8 mouse cellular contexts compared by ENCODE assay signal in genomic region chr8:105851651-105852143, GRCm38 (mm10). TPM values are rescaled to one million over a fixed set of nuclear protein-coding genes. Genes with fewer than 3 reads are reported as not detected.
A peak's percentile ranks its signal among the peaks of the same experiment; 100 is the strongest.
DNase-seq lines count a peak whose midpoint lies in the region; ATAC-seq and TF ChIP-seq lines count a peak whose summit lies in the region.

No protein-coding gene starts in this region.

- TF ChIP-seq CTCF in heart, postnatal 0 days (IDR thresholded peaks at IDR 0.05; ENCODE audit: low read depth): no peak

- H3K27ac ChIP-seq in forebrain, embryonic 12.5 days: peak overlapping the region; percentile 20; the same call in 1 of the 2 replicates
- H3K27ac ChIP-seq in heart, postnatal 0 days (ENCODE audit: low read depth): peak overlapping the region; percentile 40
- peak overlapping the region; percentile 89 for H3K27ac ChIP-seq in liver, embryonic 16.5 days (ENCODE audit: low read length)
- no peak overlapping the region for H3K27ac ChIP-seq in neural tube, embryonic 12.5 days

- H3K9ac ChIP-seq in forebrain, embryonic 12.5 days: peak overlapping the region; percentile 77
- peak overlapping the region; percentile 70 for H3K9ac ChIP-seq in heart, postnatal 0 days (replicated peaks; ENCODE audit: low read depth, low read length)
- peak overlapping the region; percentile 84 for H3K9ac ChIP-seq in liver, embryonic 16.5 days (ENCODE audit: low read depth, low read length)
- H3K9ac ChIP-seq in neural tube, embryonic 12.5 days: peak overlapping the region; percentile 72

- peak; percentile 83 for ATAC-seq in forebrain, embryonic 12.5 days (ENCODE audit: low FRiP score)
- ATAC-seq in heart, postnatal 0 days (ENCODE audit: insufficient read depth, low read depth): peak; percentile 65
- peak; percentile 70 for ATAC-seq in liver, embryonic 16.5 days (ENCODE audit: low read depth)
- ATAC-seq in neural tube, embryonic 12.5 days (ENCODE audit: low FRiP score, low read depth): peak; percentile 49

- no peaks in the 10 kb centered on the region for H3K9me3 ChIP-seq in forebrain, embryonic 12.5 days
- no peaks in the 10 kb centered on the region for H3K9me3 ChIP-seq in heart, postnatal 0 days (replicated peaks; ENCODE audit: control insufficient read depth, low read length)
- no peaks in the 10 kb centered on the region for H3K9me3 ChIP-seq in liver, embryonic 16.5 days (replicated peaks; ENCODE audit: control insufficient read depth, low read length)
- H3K9me3 ChIP-seq in neural tube, embryonic 12.5 days: no peaks in the 10 kb centered on the region

- TF ChIP-seq EP300 in heart, postnatal 0 days (IDR thresholded peaks at IDR 0.05; ENCODE audit: low read depth): peak; percentile 37; the same call in 1 of the 2 replicates

- peaks cover 23% of the 10 kb centered on the region for H3K4me1 ChIP-seq in forebrain, embryonic 12.5 days
- peaks cover 18% of the 10 kb centered on the region for H3K4me1 ChIP-seq in heart, postnatal 0 days (ENCODE audit: control insufficient read depth, insufficient read depth)
- H3K4me1 ChIP-seq in liver, embryonic 16.5 days (ENCODE audit: control insufficient read depth, low read depth, low read length): peaks cover 22% of the 10 kb centered on the region
- H3K4me1 ChIP-seq in neural tube, embryonic 12.5 days: peaks cover 20% of the 10 kb centered on the region

- DNase-seq in ES-CJ7 (ENCODE audit: low read depth, low spot score): peak; percentile 99
- peak; percentile 85 for DNase-seq in c-Kit-positive CD71-positive TER-119-positive erythroid progenitor cells, embryonic 14.5 days (ENCODE audit: low spot score)
- DNase-seq in heart, postnatal 0 days (ENCODE audit: low spot score): peak; percentile 86
- peak; percentile 92 to 94 for DNase-seq in kidney, postnatal 36 days
- peak; percentile 89 for DNase-seq in telencephalon, adult 2 months (ENCODE audit: low read depth, low spot score)

- peaks cover 26% of the 10 kb centered on the region for H3K36me3 ChIP-seq in forebrain, embryonic 12.5 days (replicated peaks)
- H3K36me3 ChIP-seq in heart, postnatal 0 days (replicated peaks; ENCODE audit: control insufficient read depth, insufficient read depth, low read length): peaks cover 30% of the 10 kb centered on the region
- peaks cover 23% of the 10 kb centered on the region for H3K36me3 ChIP-seq in liver, embryonic 16.5 days (ENCODE audit: control insufficient read depth, insufficient read depth)
- peaks cover 26% of the 10 kb centered on the region for H3K36me3 ChIP-seq in neural tube, embryonic 12.5 days

- H3K4me2 ChIP-seq in forebrain, embryonic 12.5 days: peak overlapping the region; percentile 69
- H3K4me2 ChIP-seq in heart, postnatal 0 days (ENCODE audit: low read depth, low read length): peak overlapping the region; percentile 72
- H3K4me2 ChIP-seq in liver, embryonic 16.5 days (ENCODE audit: low read depth, low read length): peak overlapping the region; percentile 72
- H3K4me2 ChIP-seq in neural tube, embryonic 12.5 days (replicated peaks): peak overlapping the region; percentile 79

- H3K4me3 ChIP-seq in forebrain, embryonic 12.5 days (replicated peaks): peak overlapping the region; percentile 65
- H3K4me3 ChIP-seq in heart, postnatal 0 days (ENCODE audit: low read depth, low read length): peak overlapping the region; percentile 63
- H3K4me3 ChIP-seq in liver, embryonic 16.5 days (ENCODE audit: low read depth, low read length): peak overlapping the region; percentile 88
- peak overlapping the region; percentile 65 for H3K4me3 ChIP-seq in neural tube, embryonic 12.5 days

- WGBS in forebrain, embryonic 12.5 days: under 1% methylated on average over 34 of the region's 34 CpGs
- WGBS in heart, postnatal 0 days: under 1% methylated on average over 34 of the region's 34 CpGs
- under 1% methylated on average over 34 of the region's 34 CpGs for WGBS in liver, embryonic 16.5 days (ENCODE audit: insufficient replicate concordance)
- WGBS in neural tube, embryonic 12.5 days: under 1% methylated on average over 34 of the region's 34 CpGs

- no peaks in the 10 kb centered on the region for H3K27me3 ChIP-seq in forebrain, embryonic 12.5 days
- H3K27me3 ChIP-seq in heart, postnatal 0 days (ENCODE audit: control insufficient read depth, insufficient read depth, low read length): no peaks in the 10 kb centered on the region
- no peaks in the 10 kb centered on the region for H3K27me3 ChIP-seq in liver, embryonic 16.5 days (ENCODE audit: control insufficient read depth, insufficient read depth, low read depth, low read length)
- H3K27me3 ChIP-seq in neural tube, embryonic 12.5 days (replicated peaks): no peaks in the 10 kb centered on the region

RNA-seq across cellular contexts. Expression of gene Cenpt, which starts 1.4 kb away (rescaled TPM):
- 67.1 and 70.7 TPM in 2 replicates for polyA plus RNA-seq in forebrain, embryonic 12.5 days (2016; fragmentation: Nextera tagmentation; extraction: Ambion mirVana)
- 28.3 and 32.2 TPM in 2 replicates for total RNA-seq in heart, postnatal 0 days (2014; rRNA removed; ENCODE audit: low replicate concordance)
- polyA plus RNA-seq in heart, postnatal 0 days (2015; fragmentation: Nextera tagmentation; extraction: Ambion mirVana): 11.5 and 12.9 TPM in 2 replicates
- polyA plus RNA-seq in liver, embryonic 16.5 days (2015; fragmentation: Nextera tagmentation; extraction: Ambion mirVana): 19.1 and 20.5 TPM in 2 replicates
- 58.6 and 61.8 TPM in 2 replicates for polyA plus RNA-seq in neural tube, embryonic 12.5 days (2016; fragmentation: Nextera tagmentation; extraction: Ambion mirVana)

RNA-seq across cellular contexts. Expression of gene Thap11, which starts 3.2 kb away (rescaled TPM):
- 80.4 and 81.9 TPM in 2 replicates for polyA plus RNA-seq in forebrain, embryonic 12.5 days (2016; fragmentation: Nextera tagmentation; extraction: Ambion mirVana)
- total RNA-seq in heart, postnatal 0 days (2014; rRNA removed; ENCODE audit: low replicate concordance): 59.5 and 81.1 TPM in 2 replicates
- polyA plus RNA-seq in heart, postnatal 0 days (2015; fragmentation: Nextera tagmentation; extraction: Ambion mirVana): 35.5 and 36.6 TPM in 2 replicates
- polyA plus RNA-seq in liver, embryonic 16.5 days (2015; fragmentation: Nextera tagmentation; extraction: Ambion mirVana): 25.4 and 26.4 TPM in 2 replicates
- polyA plus RNA-seq in neural tube, embryonic 12.5 days (2016; fragmentation: Nextera tagmentation; extraction: Ambion mirVana): 73.0 and 77.7 TPM in 2 replicates

RNA-seq across cellular contexts. Expression of gene Nutf2, which starts 8.7 kb away (rescaled TPM):
- 275 and 317 TPM in 2 replicates for polyA plus RNA-seq in forebrain, embryonic 12.5 days (2016; fragmentation: Nextera tagmentation; extraction: Ambion mirVana)
- 19.4 and 38.0 TPM in 2 replicates for total RNA-seq in heart, postnatal 0 days (2014; rRNA removed; ENCODE audit: low replicate concordance)
- polyA plus RNA-seq in heart, postnatal 0 days (2015; fragmentation: Nextera tagmentation; extraction: Ambion mirVana): 135 and 147 TPM in 2 replicates
- 88.9 and 95.7 TPM in 2 replicates for polyA plus RNA-seq in liver, embryonic 16.5 days (2015; fragmentation: Nextera tagmentation; extraction: Ambion mirVana)
- polyA plus RNA-seq in neural tube, embryonic 12.5 days (2016; fragmentation: Nextera tagmentation; extraction: Ambion mirVana): 238 and 249 TPM in 2 replicates

RNA-seq across cellular contexts. Expression of gene Tsnaxip1, which starts 24.2 kb away (rescaled TPM):
- polyA plus RNA-seq in forebrain, embryonic 12.5 days (2016; fragmentation: Nextera tagmentation; extraction: Ambion mirVana): 0.12 and 0.51 TPM in 2 replicates
- total RNA-seq in heart, postnatal 0 days (2014; rRNA removed; ENCODE audit: low replicate concordance): not detected in 2 replicates
- 0.30 TPM in 1 of 2 replicates, not detected in the other for polyA plus RNA-seq in heart, postnatal 0 days (2015; fragmentation: Nextera tagmentation; extraction: Ambion mirVana)
- polyA plus RNA-seq in liver, embryonic 16.5 days (2015; fragmentation: Nextera tagmentation; extraction: Ambion mirVana): 0.07 TPM in 2 replicates
- 0.24 and 0.27 TPM in 2 replicates for polyA plus RNA-seq in neural tube, embryonic 12.5 days (2016; fragmentation: Nextera tagmentation; extraction: Ambion mirVana)

RNA-seq across cellular contexts. Expression of gene Ranbp10, which starts 24.5 kb away (rescaled TPM):
- polyA plus RNA-seq in forebrain, embryonic 12.5 days (2016; fragmentation: Nextera tagmentation; extraction: Ambion mirVana): 14.5 and 14.6 TPM in 2 replicates
- total RNA-seq in heart, postnatal 0 days (2014; rRNA removed; ENCODE audit: low replicate concordance): 8.7 and 10.5 TPM in 2 replicates
- polyA plus RNA-seq in heart, postnatal 0 days (2015; fragmentation: Nextera tagmentation; extraction: Ambion mirVana): 6.1 and 6.7 TPM in 2 replicates
- 44.3 and 50.1 TPM in 2 replicates for polyA plus RNA-seq in liver, embryonic 16.5 days (2015; fragmentation: Nextera tagmentation; extraction: Ambion mirVana)
- polyA plus RNA-seq in neural tube, embryonic 12.5 days (2016; fragmentation: Nextera tagmentation; extraction: Ambion mirVana): 14.6 and 15.2 TPM in 2 replicates
